Comparison of ENCODE assay signal across 7 mouse cellular contexts in the genomic region with DNA sequence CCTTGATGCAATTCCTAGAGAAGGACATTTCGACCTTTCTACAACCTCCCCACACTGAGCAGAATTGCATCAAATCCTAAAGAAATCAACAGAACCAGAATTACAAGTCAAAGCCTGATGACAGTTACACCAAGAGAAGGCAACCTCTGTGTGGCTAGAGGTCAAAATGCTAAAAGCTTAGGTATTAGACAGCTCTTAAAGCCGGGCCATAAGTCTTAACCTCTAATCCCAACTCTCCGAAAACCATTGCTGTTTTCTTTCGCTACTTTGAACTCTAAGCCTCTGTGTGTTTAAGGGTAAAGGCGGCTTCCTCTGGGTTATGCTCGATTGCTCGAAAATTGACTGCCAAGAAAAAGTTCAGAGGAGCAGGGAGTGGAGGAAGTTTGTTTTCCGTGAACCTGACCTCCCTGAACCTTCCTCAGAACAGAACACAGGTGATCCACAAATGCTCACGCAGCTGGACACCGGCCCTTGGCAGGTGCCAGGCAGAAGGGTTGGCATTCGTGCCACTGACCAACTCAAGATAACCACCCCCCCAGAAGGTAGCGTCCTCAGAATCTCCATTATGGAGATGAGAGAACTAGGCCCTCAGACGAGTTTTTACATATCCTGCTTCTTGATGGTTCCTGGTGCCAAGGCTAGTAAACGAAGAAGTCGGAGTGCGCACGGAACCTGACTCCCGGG. TPM values are rescaled to one million over a fixed set of nuclear protein-coding genes. Genes with fewer than 3 reads are reported as not detected.
A peak's percentile ranks its signal among the peaks of the same experiment; 100 is the strongest.
DNase-seq lines count a peak whose midpoint lies in the region; ATAC-seq and TF ChIP-seq lines count a peak whose summit lies in the region.

No protein-coding gene starts in this region.

- peaks cover 4% of the 10 kb centered on the region for H3K4me1 ChIP-seq in embryonic fibroblast, embryonic 13.5 days (ENCODE audit: control insufficient read depth, insufficient read depth, low read length)
- no peaks in the 10 kb centered on the region for H3K4me1 ChIP-seq in intestine, embryonic 14.5 days (replicated peaks; ENCODE audit: control insufficient read depth, insufficient read depth, low read length)
- peaks cover 23% of the 10 kb centered on the region for H3K4me1 ChIP-seq in midbrain, embryonic 10.5 days

- WGBS in intestine, embryonic 14.5 days: 17% methylated on average over 18 of the region's 18 CpGs
- WGBS in midbrain, embryonic 10.5 days: 27% methylated on average over 18 of the region's 18 CpGs

- DNase-seq in spleen, adult 12 weeks (ENCODE audit: low spot score): peak; percentile 2
- DNase-seq in spleen, adult 18-20 months: no peak
- peak; percentile 61 for DNase-seq in intestine, embryonic 14.5 days (ENCODE audit: low spot score)
- no peak for DNase-seq in midbrain, embryonic 10.5 days (ENCODE audit: low spot score)
- no peak for DNase-seq in layer of hippocampus, adult 9-11 months
- DNase-seq in gastrocnemius, postnatal 4 days (ENCODE audit: low spot score in 2 of 2): no peak

- TF ChIP-seq POLR2A in embryonic fibroblast, embryonic 13.5 days (IDR thresholded peaks at IDR 0.05; ENCODE audit: low read depth, low read length): no peak

- no peak for TF ChIP-seq CTCF in embryonic fibroblast, embryonic 13.5 days (IDR thresholded peaks at IDR 0.05; ENCODE audit: borderline replicate concordance, insufficient read depth, low read length)

- peak overlapping the region; percentile 68 for H3K9ac ChIP-seq in intestine, embryonic 14.5 days (ENCODE audit: low read length)

- peak overlapping the region; percentile 94; the same call in 1 of the 2 replicates for H3K27ac ChIP-seq in embryonic fibroblast, embryonic 13.5 days (ENCODE audit: insufficient read depth, low read length)
- H3K27ac ChIP-seq in intestine, embryonic 14.5 days (ENCODE audit: low read depth): peak overlapping the region; percentile 93
- H3K27ac ChIP-seq in midbrain, embryonic 10.5 days (replicated peaks): peak overlapping the region; percentile 92

- no peaks in the 10 kb centered on the region for H3K9me3 ChIP-seq in intestine, embryonic 14.5 days (ENCODE audit: control insufficient read depth, low read length)
- no peaks in the 10 kb centered on the region for H3K9me3 ChIP-seq in midbrain, embryonic 10.5 days (replicated peaks)

- H3K4me2 ChIP-seq in intestine, embryonic 14.5 days (ENCODE audit: low read length): peak overlapping the region; percentile 53

- H3K27me3 ChIP-seq in intestine, embryonic 14.5 days (replicated peaks; ENCODE audit: control insufficient read depth, insufficient read depth, low read length): no peaks in the 10 kb centered on the region
- peaks cover 82% of the 10 kb centered on the region for H3K27me3 ChIP-seq in midbrain, embryonic 10.5 days (ENCODE audit: low read depth, poor library complexity, severe bottlenecking)

- H3K36me3 ChIP-seq in intestine, embryonic 14.5 days (ENCODE audit: control insufficient read depth, insufficient read depth, low read length): peaks cover under 1% of the 10 kb centered on the region; the same call in 1 of the 2 replicates
- H3K36me3 ChIP-seq in midbrain, embryonic 10.5 days: peaks cover 6% of the 10 kb centered on the region

- peak overlapping the region; percentile 87 for H3K4me3 ChIP-seq in embryonic fibroblast, embryonic 13.5 days (ENCODE audit: insufficient read depth, low read length)
- peak overlapping the region; percentile 54 for H3K4me3 ChIP-seq in intestine, embryonic 14.5 days (ENCODE audit: low read depth, low read length)
- H3K4me3 ChIP-seq in midbrain, embryonic 10.5 days: peak overlapping the region; percentile 74

- no peak for ATAC-seq in intestine, embryonic 14.5 days (replicated peaks; ENCODE audit: low FRiP score, low TSS enrichment, low read depth)

RNA-seq across cellular contexts. Expression of a gene that starts 0.9 kb away (rescaled TPM):
- polyA plus RNA-seq in embryonic fibroblast, embryonic 13.5 days (2011; ENCODE audit: insufficient read length, low read depth, missing spikeins): 165 and 194 TPM in 2 replicates
- polyA plus RNA-seq in intestine, embryonic 14.5 days (2014; fragmentation: Nextera tagmentation; extraction: Ambion mirVana): 120 and 126 TPM in 2 replicates
- 136 and 139 TPM in 2 replicates for polyA plus RNA-seq in midbrain, embryonic 10.5 days (2016; fragmentation: Nextera tagmentation; extraction: Ambion mirVana)
- total RNA-seq in gastrocnemius, postnatal 4 days (2021): 100 to 1,000 TPM; 287 to 295 TPM

Comparison
In these comparisons a context has a peak if more than half of its experiments do, and no peak if none do; other contexts are left out.
1. DNase-seq: peak in spleen, adult 12 weeks (single experiment) and intestine, embryonic 14.5 days (single experiment); none in spleen, adult 18-20 months (0 of 2), midbrain, embryonic 10.5 days (single experiment), layer of hippocampus, adult 9-11 months (single experiment) and gastrocnemius, postnatal 4 days (0 of 2).
2. Peak in every context shown above with its lines, with median percentiles within 50 percentile points of each other: H3K27ac ChIP-seq and H3K4me3 ChIP-seq.